Mouse (Mus musculus) spleen, postnatal 10 days (tissue): ENCODE measurements around the gene Slpi.
A peak's percentile ranks its signal among the peaks of the same experiment; 100 is the strongest.

Experiments
- DNase-seq, 2 experiments: peaks; one replicate each; pipeline ENCODE4 v3.0.0; 2021 to 2022; ENCODE audit warnings: low spot score in 2 of 2

Slpi gene

DNA sequence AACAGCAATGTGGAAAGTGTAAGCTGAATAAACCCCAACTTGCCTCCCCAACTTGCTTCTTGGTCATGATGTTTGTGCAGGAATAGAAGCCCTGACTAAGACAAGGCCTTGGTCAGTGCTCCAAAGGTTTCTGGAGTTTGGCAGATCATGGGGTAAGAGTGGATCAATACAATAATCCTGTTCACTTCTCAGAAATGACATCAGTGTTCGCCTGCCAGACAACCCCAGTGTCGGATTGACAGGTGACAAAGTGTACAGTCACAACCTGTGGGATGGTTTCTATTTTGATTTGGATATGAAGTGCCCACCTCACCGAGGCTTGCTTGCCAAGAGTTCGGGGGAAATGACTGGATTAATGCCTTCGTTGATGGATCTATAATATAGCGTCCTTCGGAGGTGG is 32.4 kb upstream of the Slpi start:
- no peak for DNase-seq

- no peak for DNase-seq
These were observed 30.6 kb upstream of the Slpi start for GRCm38 (mm10) chr2:164419489-164419888.

- DNase-seq = no peak
These were observed 29.5 kb upstream of the Slpi start for GRCm38 (mm10) chr2:164418308-164418875.

GRCm38 (mm10) chr2:164417198-164417597 is 28.3 kb upstream of the Slpi start:
- peak in 1 of 2 experiments; percentile 56 for DNase-seq

DNA sequence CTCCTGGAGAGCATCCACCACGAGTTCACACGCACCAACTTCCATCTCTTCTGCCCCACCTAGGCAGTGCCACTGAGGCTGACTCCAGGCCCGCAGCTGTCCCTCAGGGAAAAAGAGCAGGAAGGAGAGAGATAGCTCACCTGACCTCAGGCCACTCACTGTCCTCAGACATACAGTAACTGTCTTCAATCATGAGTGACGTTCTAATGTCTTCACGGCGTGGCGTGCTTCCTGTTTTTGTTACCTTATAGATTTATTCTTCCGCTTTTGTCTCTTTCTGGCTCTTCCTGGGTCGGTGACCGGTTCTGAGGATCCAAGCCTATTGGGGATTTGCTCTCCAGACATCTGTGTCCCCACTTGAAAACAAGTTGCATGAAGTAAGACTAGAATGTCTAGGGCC is 25.7 kb upstream of the Slpi start:
- DNase-seq = no peak

GRCm38 (mm10) chr2:164414167-164414566 is 25.3 kb upstream of the Slpi start:
- no peak for DNase-seq

DNA sequence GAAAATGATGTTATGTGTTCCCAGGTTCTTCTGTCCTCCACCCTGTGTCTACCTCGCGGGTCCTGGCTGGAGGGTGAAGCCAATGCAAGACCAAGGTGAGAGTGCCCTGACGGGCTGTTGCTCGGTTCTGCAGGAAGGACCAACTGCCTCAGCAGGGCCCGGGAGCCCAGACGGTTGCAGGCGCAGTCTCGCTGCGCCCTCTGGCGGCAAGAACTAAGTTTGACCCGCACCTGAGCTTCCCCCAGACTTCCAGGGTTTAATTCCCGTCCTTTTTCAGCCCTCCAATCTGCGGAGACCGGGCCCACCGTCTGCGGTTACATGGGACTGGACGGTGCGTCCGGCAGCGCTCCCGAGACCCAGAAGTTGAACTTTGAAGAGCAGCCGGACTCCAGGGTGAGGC is 18.8 kb upstream of the Slpi start:
- peak; percentile 32 to 64 for DNase-seq

DNA sequence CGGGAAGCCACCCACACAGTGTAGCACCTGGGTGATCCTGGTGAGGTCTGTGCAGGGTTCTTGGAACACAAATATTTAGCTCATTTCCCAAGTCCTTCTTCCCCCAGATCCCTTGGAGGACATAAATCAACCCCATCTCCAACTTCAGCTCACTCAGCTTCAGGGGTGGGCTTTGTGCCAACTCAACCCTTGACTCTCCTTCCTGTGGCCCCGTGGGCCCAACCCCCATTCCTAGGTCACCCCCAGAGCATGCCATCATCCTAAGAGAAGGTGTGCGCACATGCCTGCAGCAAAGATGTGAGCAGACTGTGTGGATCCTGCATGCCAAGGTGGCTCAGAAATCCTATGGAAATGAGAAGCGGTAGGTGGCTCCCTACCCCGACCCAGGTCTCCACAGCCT is 16.6 kb upstream of the Slpi start:
- no peak for DNase-seq

- no peak for DNase-seq
These were observed 16.2 kb upstream of the Slpi start, which contains the start of gene Matn4 for GRCm38 (mm10) chr2:164405060-164405459. Matn4 (minus strand) TSS chr2:164405160.

DNA sequence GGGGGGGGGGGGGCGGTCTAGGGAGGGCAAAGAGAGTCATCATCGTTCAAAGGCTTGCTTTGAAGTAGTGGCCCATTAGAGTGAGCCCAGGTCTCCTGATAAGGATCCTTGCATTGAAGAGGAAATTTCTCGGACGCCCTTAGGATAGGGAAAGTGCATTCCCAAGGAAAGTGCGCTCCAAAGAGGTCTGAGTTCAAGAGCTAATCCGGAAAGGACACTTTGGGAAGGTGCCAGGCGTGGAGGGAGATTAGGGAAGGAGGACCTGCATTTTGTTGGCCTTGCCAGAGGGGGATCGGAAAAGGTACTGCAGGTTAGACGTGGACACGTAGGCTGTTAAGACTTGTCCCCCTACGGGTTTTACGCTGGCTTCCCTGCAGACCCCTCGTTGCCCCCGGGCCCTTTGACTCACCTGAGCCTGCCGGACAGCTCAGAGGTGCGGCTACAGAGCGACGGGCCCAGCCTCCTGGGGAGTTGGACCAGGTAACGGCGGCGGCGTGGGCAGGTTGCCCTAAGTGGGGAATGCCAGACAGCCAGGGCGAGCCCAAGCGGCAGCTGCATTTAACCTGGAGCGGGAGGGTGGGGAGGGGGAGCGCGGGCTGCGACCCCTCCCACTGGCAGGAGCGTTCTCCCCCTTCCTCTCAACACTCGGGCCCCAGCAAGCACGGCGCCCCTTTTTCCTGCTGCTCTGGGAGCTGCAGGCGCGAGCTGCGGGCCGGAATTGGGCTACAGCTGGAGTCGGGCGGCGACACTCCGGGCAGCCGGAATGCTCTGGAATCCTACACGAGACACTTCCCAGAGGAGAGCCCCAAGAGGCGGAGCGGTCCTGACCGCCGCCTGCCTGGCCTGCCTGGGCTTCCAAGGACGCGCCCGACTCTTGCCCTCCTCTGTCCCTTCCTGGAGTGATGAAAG is 15.4 kb upstream of the Slpi start:
- no peak for DNase-seq

- DNase-seq = peak in 1 of 2 experiments; percentile 22
These were observed 14.6 kb upstream of the Slpi start for GRCm38 (mm10) chr2:164403396-164404081.

- peak; percentile 49 to 82 for DNase-seq
These were observed 14.0 kb upstream of the Slpi start, which contains the start of gene Rbpjl for GRCm38 (mm10) chr2:164402906-164403305. Rbpjl (plus strand) TSS chr2:164403141.

- DNase-seq = no peak
These were observed 8.0 kb upstream of the Slpi start for GRCm38 (mm10) chr2:164396911-164397310.

GRCm38 (mm10) chr2:164396076-164396475 is 7.2 kb upstream of the Slpi start:
- no peak for DNase-seq

GRCm38 (mm10) chr2:164393126-164393525 is 4.2 kb upstream of the Slpi start:
- no peak for DNase-seq

GRCm38 (mm10) chr2:164389499-164389898 is 604 bp upstream of the Slpi start:
- peak; percentile 69 to 86 for DNase-seq

- peak in 1 of 2 experiments; percentile 76 for DNase-seq
These were observed 1.9 kb downstream of the Slpi start for GRCm38 (mm10) chr2:164386953-164387352.

GRCm38 (mm10) chr2:164385927-164386763 is 2.8 kb downstream of the Slpi start:
- DNase-seq = no peak

GRCm38 (mm10) chr2:164383656-164384399 is 5.1 kb downstream of the Slpi start:
- DNase-seq = no peak

GRCm38 (mm10) chr2:164382971-164383370 is 5.9 kb downstream of the Slpi start:
- no peak for DNase-seq

DNA sequence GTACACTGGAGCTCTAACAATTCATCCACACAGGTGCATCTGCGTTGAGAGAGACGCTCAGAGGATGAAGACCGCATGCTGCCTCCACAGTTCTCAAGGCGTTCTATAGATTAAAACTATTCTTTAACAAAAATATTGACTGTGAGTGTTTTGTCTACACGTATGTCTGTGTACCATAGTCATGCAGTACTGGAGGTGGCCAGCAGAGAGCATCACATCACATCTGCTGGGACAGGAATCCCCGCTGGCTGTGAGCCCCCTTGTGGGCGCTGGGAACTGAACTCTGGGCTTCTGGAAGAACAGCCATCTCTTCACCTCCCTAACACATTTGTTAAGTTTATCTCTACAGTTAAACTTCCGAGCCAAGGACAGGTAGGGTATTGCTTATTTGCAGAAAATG is 7.2 kb downstream of the Slpi start:
- peak in 1 of 2 experiments; percentile 45 for DNase-seq
